Comparison of ENCODE assay signal across 21 mouse cellular contexts in the genomic region with DNA sequence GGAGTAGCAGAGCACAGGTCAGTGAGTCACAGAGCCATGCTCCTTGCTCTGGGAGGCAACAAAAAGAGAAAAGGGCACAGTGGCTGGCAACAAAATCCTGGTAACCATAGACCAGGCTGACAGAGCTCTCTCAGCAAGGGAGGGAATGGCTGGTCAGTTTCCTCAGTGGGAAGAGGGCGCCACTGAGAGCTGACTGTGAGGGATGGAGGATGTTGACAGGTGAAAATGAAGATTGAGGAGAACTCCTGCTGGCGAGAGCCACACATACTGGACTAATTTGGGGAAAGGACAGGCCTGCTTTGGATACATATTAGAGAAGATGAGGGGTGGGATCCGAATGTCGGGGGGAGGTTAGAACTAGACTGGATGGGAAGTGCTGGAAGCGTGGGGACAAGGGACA.
DNase-seq lines count a peak whose midpoint lies in the region; ATAC-seq and TF ChIP-seq lines count a peak whose summit lies in the region.
"Had no signal": no experiment of that assay in that cellular context is flagged by ENCODE, and none has a peak within 500 bp of the region (broad histone marks: within the 10 kb centered on the region; RNA-seq: fewer than 3 reads in every experiment).

No protein-coding gene starts in this region.

- 75% methylated on average over 5 of the region's 5 CpGs for WGBS in liver, postnatal 0 days (ENCODE audit: insufficient replicate concordance)
- 56% methylated on average over 5 of the region's 5 CpGs for WGBS in liver, embryonic 12.5 days (ENCODE audit: insufficient replicate concordance)
- 27% methylated on average over 5 of the region's 5 CpGs for WGBS in limb, embryonic 11.5 days

- ATAC-seq in liver, postnatal 0 days, result no peak
- no peak for ATAC-seq in liver, embryonic 12.5 days
- ATAC-seq in limb, embryonic 11.5 days (ENCODE audit: insufficient number of reproducible peaks, low FRiP score, low TSS enrichment, low read depth), result no peak
- ATAC-seq in megakaryocyte, adult 5-6 weeks (ENCODE audit: poor library complexity, severe bottlenecking), result no peak
- ATAC-seq: CD4-positive, CD25-positive, alpha-beta regulatory T cell, adult 4 months; forebrain, embryonic 13.5 days; midbrain, embryonic 13.5 days had no signal

- TF ChIP-seq CTCF in liver, postnatal 0 days (IDR thresholded peaks at IDR 0.05; ENCODE audit: low read depth), result peak; percentile 18; the same call in 1 of the 2 replicates

- H3K4me2 ChIP-seq in liver, postnatal 0 days (ENCODE audit: low read depth, low read length), result no peak overlapping the region
- H3K4me2 ChIP-seq in liver, embryonic 12.5 days, result no peak overlapping the region
- H3K4me2 ChIP-seq in limb, embryonic 11.5 days (ENCODE audit: low read depth, severe bottlenecking), result no peak overlapping the region
- H3K4me2 ChIP-seq: forebrain, embryonic 13.5 days; heart, embryonic 12.5 days; limb, embryonic 12.5 days; liver, embryonic 13.5 days; midbrain, embryonic 13.5 days; neural tube, embryonic 12.5 days had no signal

- DNase-seq in heart, adult 11 months, result peak; percentile 85
- no peak for DNase-seq in heart, adult 9 months (ENCODE audit: low spot score in 2 of 2)
- no peak for DNase-seq in liver, postnatal 0 days
- peak; percentile 14 for DNase-seq in adipocyte (ENCODE audit: low spot score)
- peak; percentile 29 for DNase-seq in limb, embryonic 11.5 days (ENCODE audit: low spot score)
- DNase-seq: cerebellum, adult 11 months; cerebellum, adult 9-11 months; gastrocnemius, postnatal 10 days; heart, postnatal 10 days; kidney, adult 2 months; kidney, postnatal 10 days; liver, embryonic 13.5 days; lung, postnatal 14 days had no signal

- H3K4me3 ChIP-seq in liver, postnatal 0 days (ENCODE audit: low read depth, low read length), result no peak overlapping the region
- H3K4me3 ChIP-seq in liver, embryonic 12.5 days, result no peak overlapping the region
- no peak overlapping the region for H3K4me3 ChIP-seq in limb, embryonic 11.5 days (ENCODE audit: low read depth, low read length)
- H3K4me3 ChIP-seq: forebrain, embryonic 13.5 days; heart, embryonic 12.5 days; limb, embryonic 12.5 days; liver, embryonic 13.5 days; midbrain, embryonic 13.5 days; neural tube, embryonic 12.5 days had no signal

- H3K4me1 ChIP-seq in liver, postnatal 0 days (ENCODE audit: insufficient read depth), result peaks cover 2% of the 10 kb centered on the region; the same call in 1 of the 2 replicates
- peaks cover 16% of the 10 kb centered on the region for H3K4me1 ChIP-seq in liver, embryonic 12.5 days
- peaks cover 24% of the 10 kb centered on the region for H3K4me1 ChIP-seq in limb, embryonic 11.5 days (ENCODE audit: control insufficient read depth, insufficient read depth, low read length)

- H3K27ac ChIP-seq in liver, postnatal 0 days (ENCODE audit: low read depth), result no peak overlapping the region
- no peak overlapping the region for H3K27ac ChIP-seq in liver, embryonic 12.5 days
- no peak overlapping the region for H3K27ac ChIP-seq in limb, embryonic 11.5 days (replicated peaks; ENCODE audit: low read depth, low read length)
- H3K27ac ChIP-seq: forebrain, embryonic 13.5 days; limb, embryonic 12.5 days; liver, embryonic 13.5 days; midbrain, embryonic 13.5 days; neural tube, embryonic 12.5 days had no signal

- H3K27me3 ChIP-seq in liver, postnatal 0 days (ENCODE audit: insufficient read depth, low read length), result no peaks in the 10 kb centered on the region
- no peaks in the 10 kb centered on the region for H3K27me3 ChIP-seq in liver, embryonic 12.5 days (replicated peaks)
- H3K27me3 ChIP-seq in limb, embryonic 11.5 days (ENCODE audit: control insufficient read depth, insufficient read depth, low read length), result no peaks in the 10 kb centered on the region
- H3K27me3 ChIP-seq: liver, embryonic 13.5 days; midbrain, embryonic 13.5 days; neural tube, embryonic 12.5 days had no signal

- no peaks in the 10 kb centered on the region for H3K36me3 ChIP-seq in liver, postnatal 0 days (replicated peaks; ENCODE audit: insufficient read depth, low read length)
- H3K36me3 ChIP-seq in liver, embryonic 12.5 days, result no peaks in the 10 kb centered on the region
- no peaks in the 10 kb centered on the region for H3K36me3 ChIP-seq in limb, embryonic 11.5 days (ENCODE audit: control insufficient read depth, insufficient read depth, low read length)
- H3K36me3 ChIP-seq: heart, embryonic 12.5 days; limb, embryonic 12.5 days; liver, embryonic 13.5 days; midbrain, embryonic 13.5 days; neural tube, embryonic 12.5 days had no signal

- no peak overlapping the region for H3K9ac ChIP-seq in liver, postnatal 0 days (replicated peaks)
- no peak overlapping the region for H3K9ac ChIP-seq in liver, embryonic 12.5 days
- no peak overlapping the region for H3K9ac ChIP-seq in limb, embryonic 11.5 days (ENCODE audit: low read length)
- H3K9ac ChIP-seq: forebrain, embryonic 13.5 days; heart, embryonic 12.5 days; limb, embryonic 12.5 days; liver, embryonic 13.5 days; midbrain, embryonic 13.5 days; neural tube, embryonic 12.5 days had no signal

- TF ChIP-seq EP300 in liver, postnatal 0 days (IDR thresholded peaks at IDR 0.05; ENCODE audit: low read depth), result no peak

- no peaks in the 10 kb centered on the region for H3K9me3 ChIP-seq in liver, postnatal 0 days (ENCODE audit: low read length)
- H3K9me3 ChIP-seq in liver, embryonic 12.5 days (replicated peaks), result no peaks in the 10 kb centered on the region
- H3K9me3 ChIP-seq in limb, embryonic 11.5 days (ENCODE audit: control insufficient read depth, low read length), result no peaks in the 10 kb centered on the region
- H3K9me3 ChIP-seq: forebrain, embryonic 13.5 days; heart, embryonic 12.5 days; limb, embryonic 12.5 days; liver, embryonic 13.5 days; midbrain, embryonic 13.5 days; neural tube, embryonic 12.5 days had no signal

Comparison
In these comparisons a context has a peak if more than half of its experiments do, and no peak if none do; other contexts are left out.
1. DNase-seq: peak in heart, adult 11 months (single experiment), adipocyte (single experiment) and limb, embryonic 11.5 days (single experiment); none in heart, adult 9 months (0 of 2) and liver, postnatal 0 days (single experiment).